Mouse (Mus musculus) CH12.LX (cell line): ENCODE data around the gene Rgs2. TPM values are rescaled to one million over a fixed set of nuclear protein-coding genes. Genes with fewer than 3 reads are reported as not detected.

Experiments used
- DNase-seq: peaks from one replicate; pipeline ENCODE4 v3.0.0-alpha.2; 2013; ENCODE audit errors: extremely low read depth
- H3K27ac ChIP-seq: 2 replicates; pipeline ENCODE4 v1.5.1; 2012; ENCODE audit warnings: low read depth, mild to moderate bottlenecking, control low read depth, moderate library complexity; ENCODE audit not compliant: insufficient read depth
- H3K27me3 ChIP-seq: replicated peaks from 2 replicates; pipeline ENCODE3; 2012; ENCODE audit warnings: inconsistent platforms
- H3K36me3 ChIP-seq, 2 experiments: replicated peaks in 1 of 2; 2 replicates each; pipeline versions ENCODE3 to v1.6.1; 2012; ENCODE audit warnings: inconsistent platforms in 1 of 2, low read length in 1 of 2, mild to moderate bottlenecking in 1 of 2, mixed read lengths in 1 of 2, moderate library complexity in 1 of 2; ENCODE audit not compliant: control insufficient read depth in 1 of 2, insufficient read depth in 1 of 2
- H3K4me1 ChIP-seq, 2 experiments: 2 replicates each; pipeline ENCODE4 v1.6.1; 2012; ENCODE audit warnings: inconsistent platforms in 1 of 2, moderate library complexity in 1 of 2; ENCODE audit not compliant: insufficient read depth in 2 of 2, control insufficient read depth in 1 of 2
- H3K4me2 ChIP-seq: 2 replicates; pipeline ENCODE4 v1.6.1; 2012; ENCODE audit warnings: low read depth, mild to moderate bottlenecking, control low read depth; ENCODE audit not compliant: poor library complexity, insufficient read depth, severe bottlenecking
- H3K4me3 ChIP-seq, 3 experiments: fragments of 150-350 bp in 1 of 3; sonication (generic) in 1 of 3; replicated peaks in 1 of 3; 2 replicates each; pipeline versions ENCODE3 to v1.5.1; 2011 to 2012; ENCODE audit warnings: low read depth in 2 of 3, low read length in 2 of 3, mild to moderate bottlenecking in 2 of 3, moderate library complexity in 2 of 3, control low read depth in 1 of 3, improper control_type of control experiment in 1 of 3, inconsistent platforms in 1 of 3, mixed read lengths in 1 of 3; ENCODE audit not compliant: poor library complexity in 1 of 3
- H3K79me2 ChIP-seq: replicated peaks from 2 replicates; pipeline ENCODE4 v1.6.1; 2012; ENCODE audit warnings: mild to moderate bottlenecking, moderate library complexity; ENCODE audit not compliant: control insufficient read depth, poor library complexity, insufficient read depth, severe bottlenecking; ENCODE audit errors: extremely low read depth
- H3K9ac ChIP-seq: 2 replicates; pipeline ENCODE4 v1.6.1; 2012; ENCODE audit warnings: low read depth, mild to moderate bottlenecking, control low read depth, moderate library complexity; ENCODE audit not compliant: insufficient read depth
- H3K9me3 ChIP-seq: replicated peaks from 2 replicates; pipeline ENCODE3; 2012; ENCODE audit warnings: low read length, inconsistent platforms, mixed read lengths
- BHLHE40 ChIP-seq: IDR thresholded peaks from 2 replicates; pipeline ENCODE4 v1.6.1; 2011; ENCODE audit warnings: mild to moderate bottlenecking, low read depth, low read length, improper control_type of control experiment
- CTCF ChIP-seq, 2 experiments: IDR thresholded peaks in 1 of 2; conservative IDR thresholded peaks in 1 of 2; 2 replicates each; pipeline ENCODE4 v1.5.1; 2011 to 2012; ENCODE audit warnings: low read depth in 2 of 2, low read length in 2 of 2, improper control_type of control experiment in 1 of 2, inconsistent platforms in 1 of 2, mild to moderate bottlenecking in 1 of 2, moderate library complexity in 1 of 2
- ELF1 ChIP-seq: IDR thresholded peaks from 2 replicates; pipeline ENCODE4 v1.6.1; 2014; ENCODE audit warnings: low read depth, mild to moderate bottlenecking, inconsistent platforms, low read length, improper control_type of control experiment
- EP300 ChIP-seq: IDR thresholded peaks from 2 replicates; pipeline ENCODE4 v1.6.1; 2011; ENCODE audit warnings: low read length, improper control_type of control experiment
- GABPA ChIP-seq: IDR thresholded peaks from 2 replicates; pipeline ENCODE4 v1.6.1; 2012; ENCODE audit warnings: low read depth, low read length, improper control_type of control experiment, inconsistent platforms; ENCODE audit not compliant: insufficient replicate concordance
- IRF4 ChIP-seq: IDR thresholded peaks from 2 replicates; pipeline ENCODE4 v1.6.1; 2014; ENCODE audit warnings: low read depth, mild to moderate bottlenecking, inconsistent platforms, low read length, improper control_type of control experiment
- JUN ChIP-seq: IDR thresholded peaks from 2 replicates; pipeline ENCODE4 v1.6.1; 2011; ENCODE audit warnings: low read depth, mild to moderate bottlenecking, low read length, improper control_type of control experiment, moderate library complexity; ENCODE audit not compliant: insufficient read depth
- MAX ChIP-seq: IDR thresholded peaks from 2 replicates; pipeline ENCODE4 v1.6.1; 2011; ENCODE audit warnings: low read length, improper control_type of control experiment
- MAZ ChIP-seq: IDR thresholded peaks from 2 replicates; pipeline ENCODE4 v1.6.1; 2012; ENCODE audit warnings: low read depth, mild to moderate bottlenecking, inconsistent platforms, low read length, improper control_type of control experiment, moderate library complexity
- MYC ChIP-seq: IDR thresholded peaks from 2 replicates; pipeline ENCODE4 v1.6.1; 2011; ENCODE audit warnings: low read depth, mild to moderate bottlenecking, improper control_type of control experiment, low read length
- NELFE ChIP-seq: IDR thresholded peaks from 2 replicates; pipeline ENCODE4 v1.6.1; 2011; ENCODE audit warnings: low read depth, low read length, improper control_type of control experiment
- NRF1 ChIP-seq: IDR thresholded peaks from 2 replicates; pipeline ENCODE4 v1.6.1; 2014; ENCODE audit warnings: low read depth, mild to moderate bottlenecking, inconsistent platforms, low read length, improper control_type of control experiment, moderate library complexity
- POLR2A ChIP-seq: IDR thresholded peaks from 2 replicates; pipeline ENCODE4 v1.6.1; 2011; ENCODE audit warnings: low read depth, mild to moderate bottlenecking, improper control_type of control experiment, low read length
- POLR2AphosphoS2 ChIP-seq: IDR thresholded peaks from 2 replicates; pipeline ENCODE4 v1.6.1; 2011; ENCODE audit warnings: low read depth, low read length, improper control_type of control experiment
- SMC3 ChIP-seq: IDR thresholded peaks from 2 replicates; pipeline ENCODE4 v1.6.1; 2011; ENCODE audit warnings: low read depth, low read length, improper control_type of control experiment
- TBP ChIP-seq: conservative IDR thresholded peaks from 2 replicates; pipeline ENCODE4 v1.6.1; 2011; ENCODE audit warnings: low read depth, low read length, improper control_type of control experiment
- TCF12 ChIP-seq: IDR thresholded peaks from 2 replicates; pipeline ENCODE4 v1.6.1; 2014; ENCODE audit warnings: low read depth, mild to moderate bottlenecking, inconsistent platforms, low read length, improper control_type of control experiment
- UBTF ChIP-seq: IDR thresholded peaks from 2 replicates; pipeline ENCODE4 v1.6.1; 2012; ENCODE audit warnings: low read depth, mild to moderate bottlenecking, inconsistent platforms, low read length, improper control_type of control experiment, moderate library complexity
- ZMIZ1 ChIP-seq: IDR thresholded peaks from 2 replicates; pipeline ENCODE4 v1.6.1; 2012; ENCODE audit warnings: low read depth, mild to moderate bottlenecking, inconsistent platforms, low read length, improper control_type of control experiment
- ZNF384 ChIP-seq: IDR thresholded peaks from 2 replicates; pipeline ENCODE4 v1.6.1; 2012; ENCODE audit warnings: low read depth, low read length, improper control_type of control experiment, inconsistent platforms
- dilution Hi-C: fragments of 300-500 bp; cut with MboI; formaldehyde crosslinking; loops from 2 replicates; pipeline ENCODE4 v1.14.3; 2020; ENCODE audit warnings: low sequenced_read_pairs; ENCODE audit not compliant: extremely low pct_unique_long_range_greater_than_20kb, extremely low pct_ligation_motif_present
- in situ Hi-C: fragments of 300-500 bp; cut with MboI; formaldehyde crosslinking; loops from 3 replicates; pipeline ENCODE4 v1.14.3; 2019; ENCODE audit warnings: low sequenced_read_pairs, low pct_ligation_motif_present, low pct_unique_long_range_greater_than_20kb, mixed read lengths
- polyA plus RNA-seq: library from polyadenylated mRNA; unstranded; fragments of >175 nt; gene quantifications from 2 replicates; pipeline ENCODE4 v1.2.1, GENCODE M21; 2012; ENCODE audit warnings: low read depth; ENCODE audit not compliant: insufficient read length
- total RNA-seq, 2 experiments: library from RNA; depleted of rRNA; stranded (reverse); fragments of 300-350 nt in 1 of 2; fragments of >200 nt in 1 of 2; gene quantifications; 2 replicates each; pipeline ENCODE4 v1.2.3; 2012 to 2014

The Rgs2 gene
- total and polyA plus RNA-seq, 3 experiments = 3.2 to 14.7 (median 11.0) TPM

GRCm38 (mm10) chr1:143962301-143962700 lies 41.7 kb downstream of the Rgs2 start:
- in situ Hi-C loops = no loop called here
- no peaks in the 10 kb centered on the region for H3K9me3 ChIP-seq
- no peak for TF ChIP-seq TBP
- no peak for TF ChIP-seq POLR2AphosphoS2
- TF ChIP-seq NELFE = no peak
- TF ChIP-seq ELF1 = no peak
- no peak for TF ChIP-seq CTCF (conservative IDR thresholded peaks at IDR 0.05 in 1 of 2, IDR thresholded peaks at IDR 0.05 in 1 of 2; ENCODE audit: low read depth in 2 of 2, low read length in 2 of 2)
- no peak for TF ChIP-seq GABPA
- TF ChIP-seq UBTF = no peak
- no peak for TF ChIP-seq ZMIZ1
- TF ChIP-seq ZNF384 = no peak
- no peak for TF ChIP-seq SMC3
- no peak for TF ChIP-seq IRF4
- no peak for TF ChIP-seq NRF1
- no peak for TF ChIP-seq BHLHE40
- no peak for TF ChIP-seq MYC
- TF ChIP-seq MAX = no peak
- no peak for TF ChIP-seq POLR2A
- no peak for TF ChIP-seq JUN
- no peak for TF ChIP-seq EP300
- TF ChIP-seq TCF12 = no peak

GRCm38 (mm10) chr1:143960340-143960739 lies 43.6 kb downstream of the Rgs2 start:
- no peak overlapping the region for H3K4me2 ChIP-seq
- no peaks in the 10 kb centered on the region for H3K9me3 ChIP-seq
- DNase-seq = no peak
- H3K27ac ChIP-seq = no peak overlapping the region
- peaks cover 3 to 8% of the 10 kb centered on the region in 2 experiments; a peak in 3 of 4 replicates for H3K4me1 ChIP-seq
- dilution Hi-C loops = no loop called here
- no peaks in the 10 kb centered on the region for H3K36me3 ChIP-seq
- in situ Hi-C loops = no loop called here
- H3K27me3 ChIP-seq = no peaks in the 10 kb centered on the region
- H3K4me3 ChIP-seq = no peak overlapping the region
- no peak for TF ChIP-seq MAZ
- no peak for TF ChIP-seq CTCF (conservative IDR thresholded peaks at IDR 0.05 in 1 of 2, IDR thresholded peaks at IDR 0.05 in 1 of 2; ENCODE audit: low read depth in 2 of 2, low read length in 2 of 2)
- TF ChIP-seq POLR2AphosphoS2 = no peak
- TF ChIP-seq JUN = no peak
- no peaks in the 10 kb centered on the region for H3K79me2 ChIP-seq
- H3K9ac ChIP-seq = no peak overlapping the region

More at GRCm38 (mm10) chr1:143962301-143962700, 41.7 kb downstream of the Rgs2 start:
- H3K79me2 ChIP-seq = no peaks in the 10 kb centered on the region
- dilution Hi-C loops = no loop called here
- no peak overlapping the region for H3K27ac ChIP-seq
- H3K4me2 ChIP-seq = no peak overlapping the region
- H3K4me3 ChIP-seq = no peak overlapping the region
- peaks cover 3 to 8% of the 10 kb centered on the region in 2 experiments; a peak in 3 of 4 replicates for H3K4me1 ChIP-seq
- H3K36me3 ChIP-seq = no peaks in the 10 kb centered on the region
- no peaks in the 10 kb centered on the region for H3K27me3 ChIP-seq
- no peak overlapping the region for H3K9ac ChIP-seq
- no peak for DNase-seq
